Mouse (Mus musculus) midbrain, embryonic 16.5 days (tissue): Measurements from ENCODE around the gene Hcar1. TPM values are rescaled to one million over a fixed set of nuclear protein-coding genes. Genes with fewer than 3 reads are reported as not detected.
A peak's percentile ranks its signal among the peaks of the same experiment; 100 is the strongest.

Experiments used
- ATAC-seq: fragments of 200-750 bp; cut with Nextera tagmentation; 2 replicates; pipeline ENCODE4 v1.8.0; 2017; ENCODE audit warnings: moderate TSS enrichment
- H3K27ac ChIP-seq: fragments of 300-500 bp; sonication (generic); 2 replicates; pipeline ENCODE4 v1.5.1; 2014; ENCODE audit warnings: mild to moderate bottlenecking, low read length, mixed read lengths
- H3K27me3 ChIP-seq: fragments of 300-500 bp; sonication (generic); 2 replicates; pipeline ENCODE4 v1.6.1; 2014; ENCODE audit warnings: low read depth, low read length, mixed read lengths; ENCODE audit not compliant: control insufficient read depth, insufficient read depth
- H3K36me3 ChIP-seq: fragments of 300-500 bp; sonication (generic); 2 replicates; pipeline ENCODE4 v1.6.1; 2014; ENCODE audit warnings: mild to moderate bottlenecking, low read length, moderate library complexity, mixed read lengths; ENCODE audit not compliant: control insufficient read depth, insufficient read depth
- H3K4me1 ChIP-seq: fragments of 300-500 bp; sonication (generic); 2 replicates; pipeline ENCODE4 v1.6.1; 2014; ENCODE audit warnings: mild to moderate bottlenecking, low read length, mixed read lengths; ENCODE audit not compliant: control insufficient read depth, insufficient read depth
- H3K4me2 ChIP-seq: fragments of 300-500 bp; sonication (generic); 2 replicates; pipeline ENCODE4 v1.6.1; 2014; ENCODE audit warnings: mild to moderate bottlenecking, low read length, mixed read lengths
- H3K4me3 ChIP-seq: fragments of 300-500 bp; sonication (generic); 2 replicates; pipeline ENCODE4 v1.5.1; 2014; ENCODE audit warnings: low read depth, mild to moderate bottlenecking, low read length, moderate library complexity, mixed read lengths
- H3K9ac ChIP-seq: fragments of 300-500 bp; sonication (generic); 2 replicates; pipeline ENCODE4 v1.6.1; 2014; ENCODE audit warnings: low read depth, low read length, mixed read lengths
- H3K9me3 ChIP-seq: fragments of 300-500 bp; sonication (generic); replicated peaks from 2 replicates; pipeline ENCODE4 v1.6.1; 2014; ENCODE audit warnings: mild to moderate bottlenecking, low read length, mixed read lengths; ENCODE audit not compliant: control insufficient read depth, poor library complexity, severe bottlenecking
- WGBS: fragments of 180-500 bp; shearing (Covaris S2); extraction: QIAGEN DNeasy Blood & Tissue Kit; methylation state at CpG from one replicate; pipeline ENCODE4 v1.1.7; 2014; 5-methylcytosine and 5-hydroxymethylcytosine counted together
- polyA plus RNA-seq: library from polyadenylated mRNA; unstranded; fragments of >200 nt; fragmentation: Nextera tagmentation; extraction: Ambion mirVana; gene quantifications from 2 replicates; pipeline ENCODE4 v1.2.1, GENCODE M21; 2015

Hcar1 gene
- polyA plus RNA-seq, 1 experiment from 2014 or later: 0.62 TPM

- Histone ChIP-seq H3K4me3 (0 out of 2 replicates have a peak overlapping the region, but pooled peaks have one; percentile 10), H3K4me1 (no peaks in the 10 kb centered on the region), H3K27me3 (no peaks in the 10 kb centered on the region), H3K27ac (no peak overlapping the region), H3K9ac (no peak overlapping the region), H3K9me3 (no peaks in the 10 kb centered on the region), H3K36me3 (no peaks in the 10 kb centered on the region), H3K4me2 (0 out of 2 replicates have a peak overlapping the region, but pooled peaks have one; percentile 9)
- 71% methylated on average over 14 of the region's 14 CpGs for WGBS
- no peak for ATAC-seq
Measured at GRCm38 (mm10) chr5:123878056-123878455, 1.8 kb downstream of the Hcar1 start.

- Histone ChIP-seq H3K27ac (no peak overlapping the region), H3K9ac (no peak overlapping the region), H3K4me2 (no peak overlapping the region), H3K27me3 (no peaks in the 10 kb centered on the region), H3K4me3 (no peak overlapping the region), H3K9me3 (no peaks in the 10 kb centered on the region), H3K4me1 (no peaks in the 10 kb centered on the region), H3K36me3 (no peaks in the 10 kb centered on the region)
- WGBS: 89% methylated on average over 5 of the region's 5 CpGs
- ATAC-seq: no peak
Measured at GRCm38 (mm10) chr5:123874177-123874576, 5.6 kb downstream of the Hcar1 start.

- 87% methylated on average over 4 of the region's 4 CpGs for WGBS
- Histone ChIP-seq H3K4me3 (no peak overlapping the region), H3K4me2 (no peak overlapping the region), H3K27ac (no peak overlapping the region), H3K27me3 (no peaks in the 10 kb centered on the region), H3K4me1 (no peaks in the 10 kb centered on the region), H3K9me3 (no peaks in the 10 kb centered on the region), H3K36me3 (no peaks in the 10 kb centered on the region), H3K9ac (no peak overlapping the region)
- no peak for ATAC-seq
Measured at GRCm38 (mm10) chr5:123869615-123870014, 10.2 kb downstream of the Hcar1 start.

GRCm38 (mm10) chr5:123866457-123866856 lies 13.4 kb downstream of the Hcar1 start:
- Histone ChIP-seq H3K27ac (no peak overlapping the region), H3K36me3 (no peaks in the 10 kb centered on the region), H3K9ac (no peak overlapping the region), H3K4me3 (no peak overlapping the region), H3K4me1 (no peaks in the 10 kb centered on the region), H3K27me3 (no peaks in the 10 kb centered on the region), H3K4me2 (no peak overlapping the region), H3K9me3 (no peaks in the 10 kb centered on the region)
- WGBS: 91% methylated on average over 4 of the region's 4 CpGs
- no peak for ATAC-seq

GRCm38 (mm10) chr5:123865365-123865764 lies 14.5 kb downstream of the Hcar1 start, which contains the start of gene Hcar2:
Hcar2 (minus strand) TSS chr5:123865499.
- H3K4me1 ChIP-seq: no peaks in the 10 kb centered on the region
- no peak within 1 kb of the TSS for H3K4me2 ChIP-seq
- no peak for ATAC-seq
- no peaks in the 10 kb centered on the region for H3K27me3 ChIP-seq
- H3K36me3 ChIP-seq: no peaks in the 10 kb centered on the region
- WGBS: 88% methylated on average over 12 of the region's 12 CpGs
- no peak within 1 kb of the TSS for H3K4me3 ChIP-seq
- H3K9me3 ChIP-seq: no peaks in the 10 kb centered on the region
- H3K9ac ChIP-seq: no peak within 1 kb of the TSS
- H3K27ac ChIP-seq: no peak within 1 kb of the TSS

GRCm38 (mm10) chr5:123863934-123864333 lies 15.9 kb downstream of the Hcar1 start:
- 88% methylated on average over 14 of the region's 14 CpGs for WGBS
- H3K4me1 ChIP-seq: no peaks in the 10 kb centered on the region
- H3K9me3 ChIP-seq: no peaks in the 10 kb centered on the region
- no peaks in the 10 kb centered on the region for H3K27me3 ChIP-seq
- no peak overlapping the region for H3K4me2 ChIP-seq
- no peak overlapping the region for H3K4me3 ChIP-seq
- no peak for ATAC-seq
- H3K27ac ChIP-seq: no peak overlapping the region
- H3K36me3 ChIP-seq: no peaks in the 10 kb centered on the region
- no peak overlapping the region for H3K9ac ChIP-seq

- Histone ChIP-seq H3K9me3 (no peaks in the 10 kb centered on the region), H3K4me1 (no peaks in the 10 kb centered on the region), H3K27me3 (no peaks in the 10 kb centered on the region), H3K9ac (no peak overlapping the region), H3K36me3 (no peaks in the 10 kb centered on the region), H3K27ac (no peak overlapping the region), H3K4me2 (no peak overlapping the region), H3K4me3 (no peak overlapping the region)
- ATAC-seq: no peak
- WGBS: 86% methylated on average over 15 of the region's 15 CpGs
Measured at GRCm38 (mm10) chr5:123862374-123863350, 17.2 kb downstream of the Hcar1 start.

- WGBS: 87% methylated on average over 11 of the region's 11 CpGs
- Histone ChIP-seq H3K9ac (no peak overlapping the region), H3K27me3 (no peaks in the 10 kb centered on the region), H3K4me2 (no peak overlapping the region), H3K4me3 (no peak overlapping the region), H3K4me1 (no peaks in the 10 kb centered on the region), H3K36me3 (no peaks in the 10 kb centered on the region), H3K27ac (no peak overlapping the region), H3K9me3 (no peaks in the 10 kb centered on the region)
- no peak for ATAC-seq
Measured at GRCm38 (mm10) chr5:123858798-123859197, 21.0 kb downstream of the Hcar1 start.

- no peaks in the 10 kb centered on the region for H3K4me1 ChIP-seq
- H3K4me2 ChIP-seq: no peak overlapping the region
- H3K9me3 ChIP-seq: no peaks in the 10 kb centered on the region
- H3K27ac ChIP-seq: no peak overlapping the region
- no peaks in the 10 kb centered on the region for H3K36me3 ChIP-seq
- no peak for ATAC-seq
- no peak overlapping the region for H3K9ac ChIP-seq
- H3K27me3 ChIP-seq: no peaks in the 10 kb centered on the region
- WGBS: 88% methylated on average over 9 of the region's 9 CpGs
- no peak overlapping the region for H3K4me3 ChIP-seq
Measured at GRCm38 (mm10) chr5:123854511-123854910, 25.3 kb downstream of the Hcar1 start.
